18 mouse cellular contexts compared by ENCODE assay signal in the genomic region with DNA sequence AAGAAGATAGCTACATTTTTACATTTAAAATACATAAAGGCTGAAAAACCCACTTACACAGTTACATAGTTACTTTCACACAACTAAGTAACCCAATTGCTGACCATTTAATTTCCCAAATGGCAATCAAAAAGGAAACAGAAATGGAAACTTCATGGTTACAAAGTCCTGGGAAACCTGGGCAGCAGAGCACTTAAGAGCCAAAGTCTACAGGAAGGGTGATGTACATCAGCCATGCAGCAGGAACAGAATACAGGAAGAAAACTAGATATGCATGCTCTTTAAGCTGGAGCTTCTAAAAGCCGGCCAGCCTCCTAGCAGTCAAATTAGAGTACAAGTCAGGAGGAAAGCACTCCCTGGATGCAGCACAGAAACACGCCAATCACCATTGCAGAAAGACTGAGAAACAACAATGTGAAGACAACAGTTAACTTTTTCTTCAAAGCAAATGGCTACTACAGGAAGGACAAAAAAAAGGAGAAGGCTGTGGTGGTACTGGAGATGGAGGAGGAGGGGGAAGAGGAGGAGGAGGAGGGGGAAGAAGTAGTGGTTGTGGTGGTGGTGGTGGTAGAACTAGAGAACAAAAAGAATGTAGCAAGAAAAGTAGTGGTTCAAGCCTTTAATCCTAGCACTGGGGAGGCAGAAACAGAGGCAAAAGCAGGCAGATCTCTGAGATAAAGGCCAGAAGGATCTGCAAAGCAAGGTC. TPM values are rescaled to one million over a fixed set of nuclear protein-coding genes. Genes with fewer than 3 reads are reported as not detected.
A peak's percentile ranks its signal among the peaks of the same experiment; 100 is the strongest.
DNase-seq lines count a peak whose midpoint lies in the region; ATAC-seq and TF ChIP-seq lines count a peak whose summit lies in the region.
"Had no signal": no experiment of that assay in that cellular context is flagged by ENCODE, and none has a peak within 500 bp of the region (broad histone marks: within the 10 kb centered on the region; RNA-seq: fewer than 3 reads in every experiment).

No protein-coding gene starts in this region.

- H3K4me3 ChIP-seq in liver, embryonic 13.5 days (replicated peaks): no peak overlapping the region
- no peak overlapping the region for H3K4me3 ChIP-seq in thymus, adult 2 months (ENCODE audit: control insufficient read depth, insufficient read depth, low read length)
- H3K4me3 ChIP-seq: forebrain, embryonic 12.5 days had no signal

- H3K4me2 ChIP-seq in liver, embryonic 13.5 days: no peak overlapping the region
- H3K4me2 ChIP-seq: forebrain, embryonic 12.5 days; lung, embryonic 14.5 days had no signal

- H3K9ac ChIP-seq in liver, embryonic 13.5 days: no peak overlapping the region
- H3K9ac ChIP-seq: forebrain, embryonic 12.5 days; lung, embryonic 14.5 days had no signal

- H3K27ac ChIP-seq in liver, embryonic 13.5 days: 0 out of 2 replicates have a peak overlapping the region, but pooled peaks have one; percentile 0
- no peak overlapping the region for H3K27ac ChIP-seq in thymus, adult 2 months (ENCODE audit: control insufficient read depth, insufficient read depth, low read length)
- H3K27ac ChIP-seq: forebrain, embryonic 12.5 days had no signal

- TF ChIP-seq POLR2A in thymus, adult 2 months (IDR thresholded peaks at IDR 0.05; ENCODE audit: control insufficient read depth, extremely low read depth, insufficient read depth, low read length, poor library complexity): no peak

- no peaks in the 10 kb centered on the region for H3K27me3 ChIP-seq in liver, embryonic 13.5 days
- H3K27me3 ChIP-seq in thymus, adult 2 months (ENCODE audit: control insufficient read depth, insufficient read depth, low read length): no peaks in the 10 kb centered on the region
- H3K27me3 ChIP-seq: CH12.LX; forebrain, embryonic 12.5 days had no signal

- WGBS in liver, embryonic 13.5 days (ENCODE audit: insufficient replicate concordance): 36% methylated on average over 2 of the region's 2 CpGs
- 28% methylated on average over 2 of the region's 2 CpGs for whole genome bisulfite sequencing in thymus, adult 2 months

- peak; percentile 38 to 54; a peak in 3 of 4 replicates for ATAC-seq in hematopoietic stem cell, adult 5-6 weeks (replicated peaks in 1 of 2; ENCODE audit: insufficient read depth in 1 of 2, low FRiP score in 2 of 2, low TSS enrichment in 1 of 2, low read depth in 1 of 2, poor library complexity in 2 of 2, severe bottlenecking in 2 of 2)
- ATAC-seq in liver, embryonic 13.5 days (ENCODE audit: low read depth): no peak
- ATAC-seq: activated CD4-positive, CD25-positive, alpha-beta regulatory T cell, adult 4 months; hindbrain, embryonic 16.5 days had no signal

- DNase-seq in kidney, postnatal 36 days: peak; percentile 8 to 25
- no peak for DNase-seq in kidney, postnatal 10 days
- DNase-seq in liver, embryonic 13.5 days: no peak
- peak; percentile 50 for DNase-seq in yolk sac, embryonic 10.5 days (ENCODE audit: low spot score)
- DNase-seq in thymus, adult 2 months: no peak
- no peak for DNase-seq in adrenal gland, adult 2 months
- DNase-seq: cerebellum, postnatal 25 days; kidney, postnatal 14 days; layer of hippocampus, postnatal 36 days; left cerebral cortex, postnatal 4 days; lung, embryonic 14.5 days; retina, postnatal 1 day; thymus, adult 18-20 months had no signal

- no peaks in the 10 kb centered on the region for H3K9me3 ChIP-seq in liver, embryonic 13.5 days (replicated peaks)
- H3K9me3 ChIP-seq: forebrain, embryonic 12.5 days had no signal

- H3K4me1 ChIP-seq in liver, embryonic 13.5 days (replicated peaks): peaks cover 82% of the 10 kb centered on the region
- peaks cover 7% of the 10 kb centered on the region for H3K4me1 ChIP-seq in thymus, adult 2 months (replicated peaks; ENCODE audit: control insufficient read depth, insufficient read depth, low read length)

- TF ChIP-seq CTCF in thymus, adult 2 months (IDR thresholded peaks at IDR 0.05; ENCODE audit: borderline replicate concordance, control insufficient read depth, extremely low read depth, insufficient read depth, low read length, poor library complexity): no peak

- H3K36me3 ChIP-seq in liver, embryonic 13.5 days: peaks cover 23% of the 10 kb centered on the region
- H3K36me3 ChIP-seq in thymus, adult 2 months (ENCODE audit: control insufficient read depth, insufficient read depth, low read length): peaks cover 5% of the 10 kb centered on the region

RNA-seq across cellular contexts. Expression of a gene that starts 11.0 kb away (rescaled TPM):
- total RNA-seq in hematopoietic stem cell, adult 5-6 weeks (2017): 34.3 and 37.6 TPM in 2 replicates
- 35.3 and 42.9 TPM in 2 replicates for polyA plus RNA-seq in liver, embryonic 13.5 days (2015; fragmentation: Nextera tagmentation; extraction: Ambion mirVana)
- 17.8 and 18.5 TPM in 2 replicates for polyA plus RNA-seq in thymus, adult 2 months (2012; rRNA removed)
- 10 to 100 TPM; 39.3 to 58.4 TPM for total RNA-seq in adrenal gland, adult 2 months (2021)
- polyA plus RNA-seq in adrenal gland, adult 2 months (2012; rRNA removed): 6.1 and 8.0 TPM in 2 replicates

RNA-seq across cellular contexts. Expression of a gene that starts 29.9 kb away (rescaled TPM):
- total RNA-seq in hematopoietic stem cell, adult 5-6 weeks (2017): 17.5 and 25.8 TPM in 2 replicates
- 6.8 and 6.9 TPM in 2 replicates for polyA plus RNA-seq in liver, embryonic 13.5 days (2015; fragmentation: Nextera tagmentation; extraction: Ambion mirVana)
- 7.6 TPM in 2 replicates for polyA plus RNA-seq in thymus, adult 2 months (2012; rRNA removed)
- 10 to 100 TPM; 11.2 to 13.1 TPM for total RNA-seq in adrenal gland, adult 2 months (2021)
- polyA plus RNA-seq in adrenal gland, adult 2 months (2012; rRNA removed): 2.5 and 2.9 TPM in 2 replicates

Comparison
In these comparisons a context has a peak if more than half of its experiments do, and no peak if none do; other contexts are left out.
1. DNase-seq: peak in kidney, postnatal 36 days (2 of 2) and yolk sac, embryonic 10.5 days (single experiment); none in kidney, postnatal 10 days (single experiment), liver, embryonic 13.5 days (single experiment), thymus, adult 2 months (single experiment) and adrenal gland, adult 2 months (single experiment).